Mouse (Mus musculus): Measurements from ENCODE around the gene D17Wsu92e.

The D17Wsu92e gene

DNA sequence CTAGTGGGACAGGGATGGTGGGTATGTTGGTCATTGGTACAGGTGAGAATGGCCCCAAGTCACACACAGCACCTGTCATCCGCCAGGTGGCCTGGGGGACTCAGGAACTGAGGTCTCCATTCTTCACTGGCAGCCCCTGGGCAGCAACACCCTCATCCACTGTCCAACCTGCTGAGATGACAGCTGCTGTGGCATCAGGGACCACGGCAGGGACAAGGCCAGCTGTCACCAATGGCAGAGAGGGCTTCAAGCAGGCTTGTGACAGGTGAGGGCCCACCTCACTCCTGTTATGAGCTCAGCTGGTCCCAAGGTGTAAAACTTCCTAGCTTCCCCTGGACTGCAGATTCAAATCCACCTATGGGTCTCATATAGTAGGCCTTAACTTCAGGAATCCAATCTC, 72.3 kb downstream of the D17Wsu92e start:
- no peak for DNase-seq (ENCODE audit: low read depth in 1 of 2, low spot score in 2 of 2)

GRCm38 (mm10) chr17:27746446-27746845, 74.0 kb downstream of the D17Wsu92e start:
- DNase-seq (ENCODE audit: low read depth in 1 of 2, low spot score in 2 of 2) = no peak

DNA sequence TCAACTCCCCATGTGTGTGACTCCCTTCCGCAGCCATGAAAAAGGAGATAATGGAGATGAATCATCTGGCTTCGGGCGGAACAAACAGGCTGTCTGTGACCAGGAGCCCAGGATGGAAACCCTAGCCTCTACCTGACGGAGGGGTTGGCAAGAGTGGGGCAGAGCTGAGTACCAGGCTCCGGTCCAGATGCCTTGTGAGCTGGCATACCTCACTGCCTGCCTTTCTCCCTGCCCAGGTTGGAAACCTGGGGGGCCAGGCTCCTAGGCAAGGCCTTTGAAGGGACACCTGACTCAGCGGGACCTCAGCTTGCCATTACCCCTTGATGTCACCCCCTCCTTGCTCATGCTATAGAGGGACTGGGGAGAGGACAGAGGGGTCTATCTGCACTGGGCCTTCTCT, 79.5 kb downstream of the D17Wsu92e start:
- no peak for DNase-seq (ENCODE audit: low read depth in 1 of 2, low spot score in 2 of 2)

- DNase-seq (ENCODE audit: low read depth in 1 of 2, low spot score in 2 of 2) = no peak
Measured at GRCm38 (mm10) chr17:27734344-27735073, 85.9 kb downstream of the D17Wsu92e start.

GRCm38 (mm10) chr17:27732694-27733093, 87.8 kb downstream of the D17Wsu92e start:
- no peak for DNase-seq (ENCODE audit: low read depth in 1 of 2, low spot score in 2 of 2)

DNA sequence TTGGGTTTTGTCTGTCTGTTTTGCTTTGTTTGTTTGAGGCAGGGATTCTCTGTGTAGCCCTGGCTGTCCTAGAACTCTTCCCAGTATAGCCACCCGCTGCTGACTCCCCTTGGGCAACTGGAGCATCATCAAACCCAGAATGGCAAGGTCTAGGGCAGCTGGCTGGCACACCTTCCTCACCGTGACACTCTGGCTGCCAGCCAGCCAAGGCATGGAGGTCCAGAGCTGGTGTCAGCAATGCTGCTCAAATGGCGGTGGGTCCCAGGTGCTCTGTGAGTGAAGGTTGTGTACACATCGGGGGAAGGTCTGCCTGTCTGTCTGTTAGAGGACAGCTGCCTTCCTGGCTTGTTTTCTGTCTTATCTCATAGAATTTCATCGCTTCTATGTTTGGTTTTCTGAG, 88.3 kb downstream of the D17Wsu92e start:
- DNase-seq (ENCODE audit: low read depth in 1 of 2, low spot score in 2 of 2) = no peak

DNA sequence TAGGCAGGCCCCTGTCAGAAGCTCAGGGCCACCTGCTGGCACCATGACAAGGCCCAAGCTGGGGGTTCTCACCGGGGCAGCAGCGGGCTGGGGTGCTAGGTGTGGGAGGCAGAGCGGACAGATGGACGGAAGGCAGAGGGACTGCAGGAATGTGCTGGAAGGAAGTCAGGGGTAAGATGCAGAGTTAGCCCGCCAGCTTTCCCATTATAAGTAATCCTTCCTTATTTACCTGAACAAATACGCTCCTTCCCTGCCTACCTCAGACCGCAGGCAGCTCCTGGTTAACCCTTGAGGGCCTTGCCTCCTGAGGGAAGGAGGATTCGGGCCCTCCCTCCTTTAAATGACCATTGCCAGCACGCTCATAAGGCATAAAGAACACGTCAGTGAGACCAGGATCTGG, 91.7 kb downstream of the D17Wsu92e start, which contains the start of gene Spdef:
Gene Spdef (minus strand): TSS at position 186 of the 400 bp plus-strand sequence.
- DNase-seq (ENCODE audit: low read depth in 1 of 2, low spot score in 2 of 2) = no peak

DNA sequence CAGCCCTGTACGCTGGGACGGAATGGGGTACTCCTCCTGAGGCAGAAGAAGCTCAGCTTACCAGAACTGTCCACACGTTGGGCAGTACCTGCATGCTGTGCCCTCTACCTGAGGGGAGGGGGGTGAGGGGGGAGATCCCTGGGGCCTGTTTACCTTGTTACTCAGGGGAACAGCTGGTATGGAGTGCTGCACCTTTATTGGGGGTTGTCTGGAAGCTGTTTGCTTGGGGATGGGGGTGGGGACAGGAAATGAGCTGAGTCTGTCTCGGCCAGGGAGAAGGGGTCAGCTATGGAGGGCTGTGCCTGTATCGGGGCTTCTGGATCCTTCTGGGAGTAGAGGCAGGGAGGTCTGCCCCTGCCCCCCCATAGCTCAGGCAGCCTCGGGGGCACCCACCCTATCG, 93.9 kb downstream of the D17Wsu92e start:
- no peak for DNase-seq (ENCODE audit: low read depth in 1 of 2, low spot score in 2 of 2)

GRCm38 (mm10) chr17:27725412-27725811, 95.0 kb downstream of the D17Wsu92e start:
- DNase-seq (ENCODE audit: low read depth in 1 of 2, low spot score in 2 of 2) = no peak

GRCm38 (mm10) chr17:27725011-27725410, 95.4 kb downstream of the D17Wsu92e start:
- no peak for DNase-seq (ENCODE audit: low read depth in 1 of 2, low spot score in 2 of 2)

DNA sequence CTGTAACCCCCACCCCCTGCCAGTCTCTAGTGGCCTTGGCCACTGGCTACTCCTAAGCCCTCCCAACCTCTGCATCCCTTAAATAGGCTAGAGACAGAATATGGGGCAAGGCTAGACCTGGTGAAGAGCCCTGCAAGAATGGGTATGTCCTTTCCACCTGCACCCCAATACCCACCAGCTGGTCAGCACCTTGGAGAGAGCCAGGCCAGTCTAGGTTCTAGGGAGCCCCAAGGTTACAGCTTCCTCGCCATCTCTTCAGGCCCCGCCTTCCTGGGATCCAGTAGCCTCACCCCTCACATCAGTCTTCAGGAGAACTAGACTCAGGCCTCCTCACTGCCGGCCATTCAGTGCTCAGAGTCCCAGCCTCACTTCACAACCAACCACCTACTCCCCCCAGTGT, 96.1 kb downstream of the D17Wsu92e start:
- no peak for DNase-seq (ENCODE audit: low read depth in 1 of 2, low spot score in 2 of 2)

GRCm38 (mm10) chr17:27721125-27721664, 99.3 kb downstream of the D17Wsu92e start:
- DNase-seq (ENCODE audit: low read depth in 1 of 2, low spot score in 2 of 2) = no peak

DNA sequence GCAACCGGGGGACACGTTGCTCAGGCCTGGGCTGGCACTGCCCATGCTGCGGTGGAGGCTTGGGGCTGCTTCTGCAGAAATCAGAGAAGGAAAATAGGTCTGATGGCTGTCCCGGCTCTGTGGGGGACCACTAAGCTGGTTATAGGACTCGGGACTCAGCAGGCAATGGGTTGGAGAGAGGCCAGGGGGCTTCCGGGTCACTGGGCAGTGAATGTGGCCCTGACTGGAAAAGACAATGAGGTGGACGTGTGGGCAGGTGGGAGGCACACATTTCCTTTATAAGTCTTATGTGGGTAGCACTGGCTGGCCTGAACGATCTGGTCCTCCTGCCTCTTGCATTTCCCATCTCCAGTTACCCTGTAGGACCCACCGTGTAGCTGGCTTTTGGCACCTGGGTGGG, 100.1 kb downstream of the D17Wsu92e start:
- DNase-seq (ENCODE audit: low read depth in 1 of 2, low spot score in 2 of 2) = no peak

DNA sequence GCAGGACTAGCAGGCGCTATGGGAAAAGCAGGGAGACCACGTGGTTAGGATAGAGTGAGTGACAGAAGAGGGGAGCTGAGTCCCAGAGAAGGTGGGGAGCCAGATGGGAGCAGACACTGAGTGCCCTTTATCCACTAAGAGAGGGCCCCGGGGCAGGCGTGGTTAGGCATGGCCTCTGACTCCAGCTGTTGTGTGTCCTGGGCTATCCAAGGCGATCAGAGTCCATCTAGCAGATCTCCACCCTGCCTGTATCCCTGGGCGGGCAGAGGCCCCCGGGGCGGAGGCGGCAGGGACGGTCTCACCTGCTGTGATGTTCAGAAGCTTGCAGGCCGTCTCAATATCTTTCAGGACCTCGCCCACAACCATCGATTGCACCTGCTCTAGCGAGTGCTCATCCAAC, 100.8 kb downstream of the D17Wsu92e start:
- no peak for DNase-seq (ENCODE audit: low read depth in 1 of 2, low spot score in 2 of 2)

- no peak for DNase-seq (ENCODE audit: low read depth in 1 of 2, low spot score in 2 of 2)
Measured at GRCm38 (mm10) chr17:27718250-27718649, 102.2 kb downstream of the D17Wsu92e start.

DNA sequence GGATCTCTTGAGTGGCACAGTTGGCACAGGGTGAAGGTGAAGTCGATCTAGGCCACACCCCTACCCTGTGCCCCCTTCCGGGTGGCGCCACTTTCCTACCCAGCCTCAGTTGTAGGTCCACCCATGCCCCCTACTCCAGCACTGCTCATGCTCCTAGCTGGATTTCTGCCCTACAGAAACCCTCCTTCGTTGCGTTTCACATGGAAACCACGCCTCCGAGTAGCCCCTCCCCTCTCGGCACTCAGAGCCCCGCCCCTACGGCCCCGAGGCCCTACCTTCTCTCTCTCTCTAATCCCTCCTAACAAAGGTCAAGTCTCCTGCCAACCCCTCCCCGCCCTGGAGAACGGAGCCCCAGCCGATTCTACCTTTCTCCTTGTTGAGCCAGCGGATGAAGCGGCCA, 103.6 kb downstream of the D17Wsu92e start:
- no peak for DNase-seq (ENCODE audit: low read depth in 1 of 2, low spot score in 2 of 2)

- no peak for DNase-seq (ENCODE audit: low read depth in 1 of 2, low spot score in 2 of 2)
Measured at GRCm38 (mm10) chr17:27712832-27713231, 107.6 kb downstream of the D17Wsu92e start.

- DNase-seq (ENCODE audit: low read depth in 1 of 2, low spot score in 2 of 2) = no peak
Measured at GRCm38 (mm10) chr17:27709650-27710049, 110.8 kb downstream of the D17Wsu92e start.

GRCm38 (mm10) chr17:27707954-27708661, 112.3 kb downstream of the D17Wsu92e start:
- no peak for DNase-seq (ENCODE audit: low read depth in 1 of 2, low spot score in 2 of 2)

DNA sequence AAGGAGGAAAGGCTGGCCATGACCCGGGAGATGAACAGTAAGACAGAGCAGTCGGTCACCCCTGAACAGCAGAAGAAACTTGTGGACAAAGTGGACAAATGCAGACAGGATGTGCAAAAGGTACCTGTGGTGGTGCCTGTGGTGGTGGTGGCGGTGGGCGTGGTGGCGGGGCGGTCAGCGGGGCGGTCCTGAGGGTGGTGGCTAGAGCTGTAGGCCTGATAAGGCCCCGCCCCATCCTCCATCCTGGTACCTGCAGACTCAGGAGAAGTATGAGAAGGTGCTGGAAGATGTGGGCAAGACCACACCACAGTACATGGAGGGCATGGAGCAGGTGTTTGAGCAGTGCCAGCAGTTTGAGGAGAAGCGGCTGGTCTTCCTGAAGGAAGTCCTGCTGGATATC, 114.8 kb downstream of the D17Wsu92e start:
- no peak for DNase-seq (ENCODE audit: low read depth in 1 of 2, low spot score in 2 of 2)

- DNase-seq (ENCODE audit: low read depth in 1 of 2, low spot score in 2 of 2) = no peak
Measured at GRCm38 (mm10) chr17:27703961-27704621, 116.4 kb downstream of the D17Wsu92e start.

DNA sequence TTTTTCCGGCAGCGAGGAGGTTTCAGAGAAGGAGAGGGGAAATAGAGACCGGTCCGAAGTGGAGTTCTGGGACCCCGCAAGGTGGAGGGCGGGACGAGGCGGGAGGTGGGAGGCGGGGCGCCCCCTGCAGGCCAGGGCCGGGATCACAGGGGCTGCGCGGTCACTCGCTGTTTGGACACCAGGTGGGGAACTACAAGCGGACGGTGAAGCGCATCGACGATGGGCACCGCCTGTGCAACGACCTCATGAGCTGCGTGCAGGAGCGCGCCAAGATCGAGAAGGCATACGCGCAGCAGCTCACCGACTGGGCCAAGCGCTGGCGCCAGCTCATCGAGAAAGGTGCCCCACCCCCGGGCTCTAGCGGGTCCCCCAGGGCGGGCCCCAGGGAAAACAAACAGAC, 117.9 kb downstream of the D17Wsu92e start:
- DNase-seq (ENCODE audit: low read depth in 1 of 2, low spot score in 2 of 2) = no peak

All from monocyte, adult 2 months (primary cell).